Mouse (Mus musculus) embryonic fibroblast, embryonic 13.5 days (primary cell): ENCODE measurements around the gene Gtf2ird1.

Experiments
- CTCF ChIP-seq: IDR thresholded peaks from 2 replicates; pipeline ENCODE4 v1.5.1; 2011; ENCODE audit warnings: mild to moderate bottlenecking, control low read depth, low read length, moderate library complexity, borderline replicate concordance; ENCODE audit not compliant: insufficient read depth
- POLR2A ChIP-seq: IDR thresholded peaks from 2 replicates; pipeline ENCODE4 v1.6.1; 2011; ENCODE audit warnings: low read depth, mild to moderate bottlenecking, control low read depth, low read length, moderate library complexity

DNA sequence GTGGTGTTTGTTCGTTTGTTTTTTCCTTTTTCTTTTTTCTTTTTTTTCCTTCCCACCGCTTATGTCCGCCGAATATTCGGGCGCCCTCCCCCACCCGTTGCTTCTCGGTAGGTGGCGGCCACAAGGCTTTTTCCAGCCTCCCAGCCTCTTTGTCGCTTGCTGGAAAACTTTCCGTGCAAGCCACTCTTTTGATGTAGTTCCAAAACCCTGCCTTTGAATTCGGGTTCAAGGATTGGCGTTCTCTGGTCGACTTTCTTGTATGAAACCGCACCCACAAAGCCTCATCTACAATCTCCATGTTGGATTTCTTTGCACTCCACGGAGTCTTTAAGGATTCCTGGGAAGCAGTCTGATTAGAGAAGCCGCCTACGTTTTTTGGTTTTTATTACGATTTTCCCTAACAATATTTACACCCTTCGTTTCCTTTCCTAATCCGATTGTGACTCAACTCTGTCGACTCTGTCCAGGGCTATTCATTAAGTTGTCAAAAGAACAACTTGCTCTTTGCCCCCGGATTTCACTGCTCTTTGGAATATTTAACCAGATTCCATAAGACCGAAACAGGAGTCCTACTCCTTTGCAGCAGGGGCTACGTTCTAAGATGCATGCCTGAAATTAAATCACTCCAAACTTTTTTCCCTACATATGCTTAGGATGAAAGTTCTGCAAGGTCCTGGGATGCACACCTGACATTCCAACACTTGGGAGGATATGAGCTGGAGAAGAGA lies 140.7 kb downstream of the Gtf2ird1 start:
- TF ChIP-seq CTCF (no peak), POLR2A (peak; percentile 43)
